Mouse (Mus musculus) liver, embryonic 16.5 days (tissue): ENCODE measurements around the gene Myo1d. TPM values are rescaled to one million over a fixed set of nuclear protein-coding genes. Genes with fewer than 3 reads are reported as not detected.

Source experiments
- ATAC-seq: fragments of 200-750 bp; cut with Nextera tagmentation; 2 replicates; pipeline ENCODE4 v1.8.0; 2017; ENCODE audit warnings: low read depth, mild to moderate bottlenecking, moderate number of reproducible peaks, moderate library complexity
- H3K27ac ChIP-seq: fragments of 300-500 bp; sonication (generic); 2 replicates; pipeline ENCODE4 v1.5.1; 2014; ENCODE audit warnings: mild to moderate bottlenecking, low read length
- H3K27me3 ChIP-seq: fragments of 300-500 bp; sonication (generic); 2 replicates; pipeline ENCODE4 v1.6.1; 2014; ENCODE audit warnings: low read depth, low read length, mixed read lengths; ENCODE audit not compliant: control insufficient read depth, insufficient read depth
- H3K36me3 ChIP-seq: fragments of 300-500 bp; sonication (generic); 2 replicates; pipeline ENCODE4 v1.6.1; 2014; ENCODE audit warnings: mild to moderate bottlenecking; ENCODE audit not compliant: control insufficient read depth, insufficient read depth
- H3K4me1 ChIP-seq: fragments of 300-500 bp; sonication (generic); 2 replicates; pipeline ENCODE4 v1.6.1; 2014; ENCODE audit warnings: low read depth, low read length, mixed read lengths; ENCODE audit not compliant: control insufficient read depth
- H3K4me2 ChIP-seq: fragments of 300-500 bp; sonication (generic); 2 replicates; pipeline ENCODE4 v1.6.1; 2014; ENCODE audit warnings: low read depth, low read length, mixed read lengths
- H3K4me3 ChIP-seq: fragments of 300-500 bp; sonication (generic); 2 replicates; pipeline ENCODE4 v1.5.1; 2014; ENCODE audit warnings: low read depth, mild to moderate bottlenecking, low read length
- H3K9ac ChIP-seq: fragments of 300-500 bp; sonication (generic); 2 replicates; pipeline ENCODE4 v1.6.1; 2014; ENCODE audit warnings: low read depth, low read length
- H3K9me3 ChIP-seq: fragments of 300-500 bp; sonication (generic); replicated peaks from 2 replicates; pipeline ENCODE4 v1.6.1; 2016; ENCODE audit warnings: low read length; ENCODE audit not compliant: control insufficient read depth
- WGBS: fragments of 180-500 bp; shearing (Covaris S2); extraction: QIAGEN DNeasy Blood & Tissue Kit; methylation state at CpG from one replicate; pipeline ENCODE4 v1.1.7; 2014; ENCODE audit not compliant: insufficient replicate concordance; 5-methylcytosine and 5-hydroxymethylcytosine counted together
- polyA plus RNA-seq: library from polyadenylated mRNA; unstranded; fragments of >200 nt; fragmentation: Nextera tagmentation; extraction: Ambion mirVana; gene quantifications from 2 replicates; pipeline ENCODE4 v1.2.1, GENCODE M21; 2015

Gene Myo1d
- polyA plus RNA-seq, 1 experiment from 2014 or later = 12.3 TPM

DNA sequence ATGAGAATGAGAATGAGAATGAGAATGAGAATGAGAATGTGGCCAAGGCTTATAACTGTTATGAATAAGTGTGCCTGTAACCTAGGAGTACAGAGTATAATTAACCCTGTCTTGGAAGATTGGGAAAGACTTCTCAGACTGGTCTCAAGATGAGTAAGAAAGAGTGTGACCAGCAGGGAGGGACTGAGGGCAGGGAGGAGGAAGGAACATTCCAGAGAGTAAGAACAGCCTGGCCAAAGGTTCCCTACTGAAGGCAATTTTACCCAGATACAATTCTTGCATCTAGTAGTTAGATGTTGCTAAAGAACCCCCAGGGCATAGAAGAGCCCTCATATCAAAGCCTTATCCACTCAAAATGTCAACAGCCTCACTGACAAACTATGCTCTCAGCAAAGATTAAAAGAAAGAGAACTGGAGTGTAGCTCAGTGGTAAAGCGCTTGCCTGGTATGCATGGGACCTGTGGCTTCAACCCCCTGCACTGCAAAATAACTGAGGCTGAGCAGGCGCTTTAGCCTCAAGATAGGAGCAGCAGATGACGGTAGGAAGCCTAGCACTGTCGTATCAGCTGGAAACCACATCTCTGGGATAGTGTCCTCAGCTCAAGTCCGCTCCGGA lies 7.1 kb downstream of the Myo1d start:
- 69% methylated on average over 6 of the region's 6 CpGs for WGBS
- no peaks in the 10 kb centered on the region for H3K27me3 ChIP-seq
- H3K4me3 ChIP-seq = no peak overlapping the region
- no peak overlapping the region for H3K9ac ChIP-seq
- no peak overlapping the region for H3K4me2 ChIP-seq
- H3K27ac ChIP-seq = no peak overlapping the region
- no peaks in the 10 kb centered on the region for H3K36me3 ChIP-seq
- H3K9me3 ChIP-seq = no peaks in the 10 kb centered on the region
- peaks cover 2% of the 10 kb centered on the region for H3K4me1 ChIP-seq
- ATAC-seq = no peak

DNA sequence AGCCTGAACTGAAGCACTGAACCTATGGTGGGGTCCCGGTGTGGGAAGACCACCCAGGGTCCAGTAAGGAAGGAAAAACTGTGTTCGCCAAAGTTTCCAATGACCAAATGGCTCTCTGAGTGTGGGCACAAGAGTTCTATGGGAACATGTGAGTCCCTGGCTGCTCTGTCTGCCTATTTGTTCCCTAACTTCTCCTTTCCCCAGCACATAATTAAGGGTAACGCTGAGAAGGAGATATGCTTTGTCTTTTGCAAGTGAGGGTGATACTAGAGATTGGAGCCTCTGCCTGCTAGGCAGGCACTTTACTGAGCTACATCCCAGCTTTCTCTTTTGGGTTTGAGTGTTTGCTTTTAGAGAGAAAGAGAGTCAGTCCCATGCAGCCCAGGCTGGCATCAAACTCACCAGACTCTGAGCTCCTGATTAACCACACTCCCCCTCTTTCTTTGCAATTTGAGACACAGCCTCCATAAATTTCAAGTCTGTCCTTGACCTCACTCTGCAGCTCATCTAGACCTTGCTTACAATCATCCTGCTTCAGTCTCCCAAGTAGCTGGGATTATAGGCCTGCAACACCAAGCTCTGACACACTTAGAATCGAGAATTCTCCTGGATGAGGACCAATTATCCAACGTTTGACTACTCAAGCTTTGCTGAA lies 8.1 kb downstream of the Myo1d start:
- Histone ChIP-seq H3K4me3 (no peak overlapping the region), H3K27me3 (no peaks in the 10 kb centered on the region), H3K27ac (no peak overlapping the region), H3K36me3 (no peaks in the 10 kb centered on the region), H3K4me1 (peaks cover 3% of the 10 kb centered on the region), H3K4me2 (no peak overlapping the region), H3K9ac (no peak overlapping the region), H3K9me3 (no peaks in the 10 kb centered on the region)
- 57% methylated on average over 5 of the region's 5 CpGs for WGBS
- no peak for ATAC-seq

DNA sequence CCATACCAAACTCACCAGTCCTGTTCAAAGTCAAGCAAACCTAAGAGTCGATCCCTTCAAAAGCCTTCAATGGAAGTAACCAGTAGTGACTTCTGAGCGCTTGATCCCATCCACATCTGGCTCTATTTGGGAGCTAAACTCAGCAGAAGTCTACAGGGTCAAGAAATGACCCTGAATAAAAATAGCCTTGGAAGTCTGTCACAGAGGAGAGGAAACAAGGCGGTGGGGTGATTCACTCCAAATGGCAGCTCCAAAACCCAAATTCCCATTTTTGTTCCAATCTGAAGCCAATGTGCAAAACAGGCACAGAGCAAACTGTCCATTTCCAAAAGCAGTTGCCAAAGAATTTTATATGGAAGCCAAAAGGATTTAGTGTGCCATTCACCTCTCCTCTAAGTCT lies 8.6 kb downstream of the Myo1d start:
- H3K9me3 ChIP-seq = no peaks in the 10 kb centered on the region
- 72% methylated on average over 3 of the region's 3 CpGs for WGBS
- no peak overlapping the region for H3K4me3 ChIP-seq
- no peak for ATAC-seq
- H3K27me3 ChIP-seq = no peaks in the 10 kb centered on the region
- no peak overlapping the region for H3K9ac ChIP-seq
- no peak overlapping the region for H3K4me2 ChIP-seq
- H3K27ac ChIP-seq = no peak overlapping the region
- H3K36me3 ChIP-seq = no peaks in the 10 kb centered on the region
- H3K4me1 ChIP-seq = peaks cover 4% of the 10 kb centered on the region

DNA sequence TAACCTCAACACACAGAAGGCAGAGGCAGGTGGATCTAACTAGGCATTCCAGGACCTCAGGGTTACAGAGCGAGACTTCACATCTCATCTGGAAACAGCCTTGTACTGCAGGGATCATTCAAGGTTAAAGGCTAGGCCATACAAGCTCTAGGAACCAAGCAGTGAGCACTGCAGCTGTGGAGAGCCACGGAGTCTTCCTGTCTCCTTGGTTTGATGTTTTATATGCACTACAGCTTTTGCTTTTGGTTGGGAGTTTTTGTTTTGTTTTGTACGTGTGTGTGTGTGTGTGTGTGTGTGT lies 12.6 kb downstream of the Myo1d start:
- no peak overlapping the region for H3K4me2 ChIP-seq
- H3K27ac ChIP-seq = no peak overlapping the region
- no peaks in the 10 kb centered on the region for H3K36me3 ChIP-seq
- H3K9ac ChIP-seq = no peak overlapping the region
- no peak for ATAC-seq
- no peaks in the 10 kb centered on the region for H3K27me3 ChIP-seq
- H3K4me3 ChIP-seq = no peak overlapping the region
- H3K4me1 ChIP-seq = peaks cover 2% of the 10 kb centered on the region; the same call in 1 of the 2 replicates
- no peaks in the 10 kb centered on the region for H3K9me3 ChIP-seq
- WGBS = 65% methylated on average over 3 of the region's 3 CpGs

DNA sequence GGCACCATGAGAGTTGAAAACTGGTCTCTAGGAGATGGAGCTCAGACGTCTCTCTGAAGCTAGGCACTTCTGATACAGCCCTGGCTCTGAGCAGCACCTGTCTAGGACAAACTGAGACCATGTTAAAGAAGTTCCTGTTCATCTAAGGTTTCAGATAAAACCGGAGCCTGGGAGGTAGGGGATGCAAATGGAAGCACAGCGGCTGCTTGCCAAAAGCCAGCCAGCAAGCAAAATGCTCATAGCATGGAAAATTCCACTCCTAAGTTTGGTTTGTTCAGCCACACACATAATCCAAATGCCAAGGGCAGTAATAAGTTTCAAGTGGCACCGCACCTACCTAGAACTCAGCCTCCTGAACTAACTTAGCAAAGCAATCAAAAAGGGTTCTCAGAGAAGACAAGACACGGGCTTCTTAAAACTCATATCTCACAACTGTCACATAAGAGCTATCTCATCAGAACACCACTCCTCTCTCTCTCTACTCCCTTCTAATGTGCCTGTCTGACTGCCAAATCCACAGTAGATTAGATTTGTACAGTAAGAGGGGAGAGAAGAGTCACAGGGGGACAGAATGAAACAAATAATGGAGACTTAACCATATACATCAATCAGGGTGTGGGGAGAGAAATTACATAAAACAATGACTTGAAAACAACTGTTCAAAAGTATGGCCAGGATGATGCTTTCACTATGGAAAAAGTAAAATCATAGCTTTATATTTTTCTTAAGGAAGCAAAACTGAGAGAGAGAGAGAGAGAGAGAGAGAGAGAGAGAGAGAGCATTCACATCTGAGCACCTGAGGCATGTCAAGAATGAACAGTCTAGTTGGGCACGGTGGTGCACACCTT lies 13.1 kb downstream of the Myo1d start:
- no peak overlapping the region for H3K4me2 ChIP-seq
- 57% methylated on average over 6 of the region's 6 CpGs for WGBS
- no peak overlapping the region for H3K27ac ChIP-seq

DNA sequence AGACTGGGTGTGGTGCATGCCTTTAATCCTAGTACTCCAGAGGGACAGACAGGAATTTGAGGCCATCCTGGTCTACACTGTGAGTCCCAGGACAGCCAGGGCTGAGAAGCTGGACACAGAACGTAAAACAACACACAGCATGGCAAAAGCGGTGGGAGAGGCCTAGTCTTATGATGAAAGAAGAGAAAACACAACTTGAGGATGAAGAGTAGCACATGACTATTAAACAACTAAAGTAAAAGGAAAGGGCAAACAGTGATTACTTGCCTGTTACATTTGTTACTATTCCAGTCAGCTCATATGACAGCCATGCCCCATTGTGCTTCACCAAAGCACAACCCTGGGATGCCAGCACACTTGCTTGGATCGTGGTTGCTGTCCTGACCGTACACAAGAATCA lies 13.8 kb downstream of the Myo1d start:
- H3K4me1 ChIP-seq = peaks cover 2% of the 10 kb centered on the region; the same call in 1 of the 2 replicates
- ATAC-seq = no peak
- WGBS = 81% methylated on average over 4 of the region's 4 CpGs
- H3K27ac ChIP-seq = no peak overlapping the region
- H3K4me2 ChIP-seq = no peak overlapping the region
- H3K4me3 ChIP-seq = no peak overlapping the region
- no peaks in the 10 kb centered on the region for H3K36me3 ChIP-seq
- no peaks in the 10 kb centered on the region for H3K9me3 ChIP-seq
- H3K9ac ChIP-seq = no peak overlapping the region
- no peaks in the 10 kb centered on the region for H3K27me3 ChIP-seq

More for the DNA sequence above, 13.1 kb downstream of the Myo1d start:
- H3K4me3 ChIP-seq = no peak overlapping the region
- H3K4me1 ChIP-seq = peaks cover 2% of the 10 kb centered on the region; the same call in 1 of the 2 replicates
- H3K9ac ChIP-seq = no peak overlapping the region
- H3K9me3 ChIP-seq = no peaks in the 10 kb centered on the region
- no peaks in the 10 kb centered on the region for H3K36me3 ChIP-seq
- no peak for ATAC-seq
- H3K27me3 ChIP-seq = no peaks in the 10 kb centered on the region

DNA sequence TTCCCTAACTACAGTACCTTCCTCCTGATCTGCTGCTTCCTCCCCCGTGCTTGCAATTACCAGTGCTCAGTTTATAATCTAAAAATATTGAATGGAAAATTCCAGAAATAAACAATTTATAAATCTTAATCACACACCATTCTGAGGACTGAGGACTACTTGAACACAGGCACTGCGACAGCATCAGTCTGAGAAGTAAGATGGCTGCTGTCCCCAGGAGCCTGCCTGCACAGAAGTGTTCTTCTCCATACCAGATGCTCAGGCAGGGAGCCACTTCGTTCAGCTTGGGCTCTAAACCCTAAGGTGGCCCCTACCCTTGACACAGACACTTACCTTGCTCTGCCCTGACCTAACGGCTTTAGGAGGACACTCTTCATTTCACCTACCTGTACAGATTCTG lies 17.8 kb downstream of the Myo1d start:
- no peak overlapping the region for H3K4me3 ChIP-seq
- H3K27me3 ChIP-seq = no peaks in the 10 kb centered on the region
- H3K27ac ChIP-seq = no peak overlapping the region
- H3K9ac ChIP-seq = no peak overlapping the region
- no peaks in the 10 kb centered on the region for H3K36me3 ChIP-seq
- ATAC-seq = no peak
- WGBS = 54% methylated on average over 4 of the region's 4 CpGs
- H3K4me2 ChIP-seq = no peak overlapping the region
- no peaks in the 10 kb centered on the region for H3K9me3 ChIP-seq
- H3K4me1 ChIP-seq = peaks cover 2% of the 10 kb centered on the region; the same call in 1 of the 2 replicates

DNA sequence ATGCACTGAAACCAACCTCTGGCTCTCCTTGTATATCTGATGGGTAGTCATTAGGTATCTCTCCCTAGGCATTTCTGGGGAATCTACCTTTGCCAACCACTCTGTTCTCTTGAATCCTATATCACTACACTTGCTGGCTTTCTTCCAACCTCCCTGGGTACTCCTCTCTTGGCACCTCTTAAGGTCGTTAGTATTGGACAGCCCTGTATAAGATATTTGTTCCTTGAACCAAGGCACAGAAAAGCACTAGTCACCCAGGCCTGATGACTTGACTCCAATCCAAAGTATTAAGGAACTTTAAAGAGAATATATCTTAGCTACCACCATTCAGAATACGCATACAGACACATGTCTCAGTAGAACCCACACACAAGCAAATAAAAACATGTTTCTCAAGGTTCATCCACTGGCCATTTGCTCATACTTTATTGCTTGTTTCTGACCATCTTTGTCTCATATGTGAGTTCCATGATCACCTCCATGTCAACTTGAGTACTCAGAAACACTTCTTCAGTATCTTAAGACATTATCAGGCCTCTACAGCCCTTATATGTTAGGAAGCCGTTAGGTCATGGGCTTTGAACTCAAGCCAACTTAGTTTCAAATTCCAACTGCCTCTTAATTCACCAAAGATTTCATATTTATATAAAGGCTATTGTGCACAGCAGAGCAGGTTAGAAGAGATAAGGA lies 18.4 kb downstream of the Myo1d start:
- H3K4me1 ChIP-seq = no peaks in the 10 kb centered on the region
- H3K9ac ChIP-seq = no peak overlapping the region
- H3K9me3 ChIP-seq = no peaks in the 10 kb centered on the region
- no peak for ATAC-seq
- H3K36me3 ChIP-seq = no peaks in the 10 kb centered on the region
- H3K4me2 ChIP-seq = no peak overlapping the region
- H3K4me3 ChIP-seq = no peak overlapping the region
- WGBS = 67% methylated on average over 3 of the region's 3 CpGs
- no peak overlapping the region for H3K27ac ChIP-seq
- H3K27me3 ChIP-seq = no peaks in the 10 kb centered on the region
